Comparison of ENCODE assay signal across 8 mouse cellular contexts in genomic region chr8:95204039-95204380, GRCm38 (mm10). TPM values are rescaled to one million over a fixed set of nuclear protein-coding genes. Genes with fewer than 3 reads are reported as not detected.
DNase-seq lines count a peak whose midpoint lies in the region; ATAC-seq and TF ChIP-seq lines count a peak whose summit lies in the region.

No protein-coding gene starts in this region.

- no peaks in the 10 kb centered on the region for H3K9me3 ChIP-seq in embryonic facial prominence, embryonic 14.5 days (ENCODE audit: control insufficient read depth, low read length)
- H3K9me3 ChIP-seq in heart, embryonic 10.5 days: no peaks in the 10 kb centered on the region
- no peaks in the 10 kb centered on the region for H3K9me3 ChIP-seq in kidney, embryonic 15.5 days (replicated peaks)
- no peaks in the 10 kb centered on the region for H3K9me3 ChIP-seq in liver, embryonic 11.5 days (ENCODE audit: control insufficient read depth, low read length)
- no peaks in the 10 kb centered on the region for H3K9me3 ChIP-seq in neural tube, embryonic 12.5 days
- no peaks in the 10 kb centered on the region for H3K9me3 ChIP-seq in stomach, embryonic 16.5 days (replicated peaks; ENCODE audit: control insufficient read depth, low read length)

- no peak overlapping the region for H3ac ChIP-seq in C2C12 (ENCODE audit: control insufficient read depth, insufficient read length, low read depth)

- WGBS in embryonic facial prominence, embryonic 14.5 days: 22% methylated on average over 8 of the region's 10 CpGs
- WGBS in heart, embryonic 10.5 days: 17% methylated on average over 10 of the region's 10 CpGs
- 20% methylated on average over 10 of the region's 10 CpGs for WGBS in kidney, embryonic 15.5 days
- WGBS in liver, embryonic 11.5 days: 14% methylated on average over 10 of the region's 10 CpGs
- 19% methylated on average over 10 of the region's 10 CpGs for WGBS in neural tube, embryonic 12.5 days
- 20% methylated on average over 10 of the region's 10 CpGs for WGBS in stomach, embryonic 16.5 days

- H3K79me3 ChIP-seq in C2C12 (ENCODE audit: low read depth): no peaks in the 10 kb centered on the region

- H3K79me2 ChIP-seq in C2C12 (ENCODE audit: control insufficient read depth, insufficient read depth): no peaks in the 10 kb centered on the region

- peak; percentile 85 for ATAC-seq in embryonic facial prominence, embryonic 14.5 days (ENCODE audit: low read depth)
- ATAC-seq in kidney, embryonic 15.5 days (replicated peaks; ENCODE audit: low FRiP score): peak; percentile 41; the same call in 1 of the 2 replicates
- ATAC-seq in liver, embryonic 11.5 days (replicated peaks; ENCODE audit: low FRiP score): 0 out of 2 replicates have a peak, but pooled peaks have one; percentile 26
- peak; percentile 34; the same call in 1 of the 2 replicates for ATAC-seq in neural tube, embryonic 12.5 days (ENCODE audit: low FRiP score, low read depth)
- ATAC-seq in stomach, embryonic 16.5 days (ENCODE audit: insufficient read depth, low FRiP score): peak; percentile 57; the same call in 1 of the 2 replicates

- H3K36me3 ChIP-seq in C2C12 (ENCODE audit: control insufficient read depth, insufficient read depth): no peaks in the 10 kb centered on the region
- no peaks in the 10 kb centered on the region for H3K36me3 ChIP-seq in embryonic facial prominence, embryonic 14.5 days (ENCODE audit: control insufficient read depth, insufficient read depth, low read length)
- no peaks in the 10 kb centered on the region for H3K36me3 ChIP-seq in heart, embryonic 10.5 days
- no peaks in the 10 kb centered on the region for H3K36me3 ChIP-seq in kidney, embryonic 15.5 days
- no peaks in the 10 kb centered on the region for H3K36me3 ChIP-seq in liver, embryonic 11.5 days (ENCODE audit: control insufficient read depth, insufficient read depth, low read length)
- no peaks in the 10 kb centered on the region for H3K36me3 ChIP-seq in neural tube, embryonic 12.5 days
- H3K36me3 ChIP-seq in stomach, embryonic 16.5 days (ENCODE audit: control insufficient read depth, insufficient read depth, low read length): no peaks in the 10 kb centered on the region

- no peak overlapping the region for H3K27ac ChIP-seq in embryonic facial prominence, embryonic 14.5 days (replicated peaks; ENCODE audit: low read depth, low read length)
- no peak overlapping the region for H3K27ac ChIP-seq in heart, embryonic 10.5 days
- no peak overlapping the region for H3K27ac ChIP-seq in kidney, embryonic 15.5 days
- no peak overlapping the region for H3K27ac ChIP-seq in liver, embryonic 11.5 days (ENCODE audit: low read depth, low read length)
- no peak overlapping the region for H3K27ac ChIP-seq in neural tube, embryonic 12.5 days
- H3K27ac ChIP-seq in stomach, embryonic 16.5 days (ENCODE audit: low read length): no peak overlapping the region

- H3K4me2 ChIP-seq in embryonic facial prominence, embryonic 14.5 days (ENCODE audit: low read depth, low read length): no peak overlapping the region
- H3K4me2 ChIP-seq in kidney, embryonic 15.5 days: no peak overlapping the region
- H3K4me2 ChIP-seq in liver, embryonic 11.5 days: no peak overlapping the region
- H3K4me2 ChIP-seq in neural tube, embryonic 12.5 days (replicated peaks): no peak overlapping the region
- no peak overlapping the region for H3K4me2 ChIP-seq in stomach, embryonic 16.5 days (ENCODE audit: low read depth, low read length)

- H3K9ac ChIP-seq in embryonic facial prominence, embryonic 14.5 days (ENCODE audit: low read depth, low read length): no peak overlapping the region
- no peak overlapping the region for H3K9ac ChIP-seq in kidney, embryonic 15.5 days
- H3K9ac ChIP-seq in liver, embryonic 11.5 days (ENCODE audit: low read depth, low read length): no peak overlapping the region
- H3K9ac ChIP-seq in neural tube, embryonic 12.5 days: no peak overlapping the region
- H3K9ac ChIP-seq in stomach, embryonic 16.5 days (ENCODE audit: low read length): no peak overlapping the region

- H3K4me1 ChIP-seq in embryonic facial prominence, embryonic 14.5 days (ENCODE audit: control insufficient read depth, insufficient read depth, low read length): no peaks in the 10 kb centered on the region
- peaks cover 17% of the 10 kb centered on the region for H3K4me1 ChIP-seq in heart, embryonic 10.5 days
- peaks cover 14% of the 10 kb centered on the region; the same call in 1 of the 2 replicates for H3K4me1 ChIP-seq in kidney, embryonic 15.5 days
- H3K4me1 ChIP-seq in liver, embryonic 11.5 days (replicated peaks; ENCODE audit: control insufficient read depth, insufficient read depth, low read length): no peaks in the 10 kb centered on the region
- H3K4me1 ChIP-seq in neural tube, embryonic 12.5 days: no peaks in the 10 kb centered on the region; the same call in 1 of the 2 replicates
- no peaks in the 10 kb centered on the region for H3K4me1 ChIP-seq in stomach, embryonic 16.5 days (ENCODE audit: control insufficient read depth, insufficient read depth, low read length)

- TF ChIP-seq CTCF in C2C12 (IDR thresholded peaks at IDR 0.05; ENCODE audit: control insufficient read depth, insufficient read depth, insufficient read length): peak; percentile 59

- peak; percentile 50 to 57 for DNase-seq in adrenal gland, postnatal 4 days (ENCODE audit: low spot score in 2 of 2)
- peak; percentile 66 for DNase-seq in embryonic facial prominence, embryonic 14.5 days (ENCODE audit: low spot score)
- DNase-seq in heart, embryonic 10.5 days (ENCODE audit: low spot score): peak; percentile 80
- peak; percentile 74 for DNase-seq in liver, embryonic 11.5 days (ENCODE audit: low spot score)

- H3K4me3 ChIP-seq in C2C12 (ENCODE audit: insufficient read depth, poor library complexity, severe bottlenecking): no peak overlapping the region
- H3K4me3 ChIP-seq in embryonic facial prominence, embryonic 14.5 days (ENCODE audit: low read depth, low read length): no peak overlapping the region
- no peak overlapping the region for H3K4me3 ChIP-seq in heart, embryonic 10.5 days
- H3K4me3 ChIP-seq in kidney, embryonic 15.5 days (replicated peaks): no peak overlapping the region
- H3K4me3 ChIP-seq in liver, embryonic 11.5 days (ENCODE audit: low read depth, low read length): no peak overlapping the region
- no peak overlapping the region for H3K4me3 ChIP-seq in neural tube, embryonic 12.5 days
- no peak overlapping the region for H3K4me3 ChIP-seq in stomach, embryonic 16.5 days (replicated peaks; ENCODE audit: low read length)

- H3K27me3 ChIP-seq in C2C12 (ENCODE audit: control insufficient read depth, insufficient read depth, insufficient read length): no peaks in the 10 kb centered on the region
- no peaks in the 10 kb centered on the region for H3K27me3 ChIP-seq in embryonic facial prominence, embryonic 14.5 days (replicated peaks; ENCODE audit: control insufficient read depth, insufficient read depth, low read length)
- H3K27me3 ChIP-seq in heart, embryonic 10.5 days (ENCODE audit: insufficient read depth, poor library complexity, severe bottlenecking): no peaks in the 10 kb centered on the region
- peaks cover 4% of the 10 kb centered on the region; the same call in 1 of the 2 replicates for H3K27me3 ChIP-seq in kidney, embryonic 15.5 days
- no peaks in the 10 kb centered on the region for H3K27me3 ChIP-seq in liver, embryonic 11.5 days (replicated peaks; ENCODE audit: control insufficient read depth, insufficient read depth, low read length)
- no peaks in the 10 kb centered on the region; the same call in 1 of the 2 replicates for H3K27me3 ChIP-seq in neural tube, embryonic 12.5 days (replicated peaks)
- no peaks in the 10 kb centered on the region for H3K27me3 ChIP-seq in stomach, embryonic 16.5 days (ENCODE audit: control insufficient read depth, insufficient read depth, low read length)

TF ChIP-seq in C2C12, 6 proteins besides CTCF, POLR2A, EP300 and RAD21:
- TF ChIP-seq MYOD1 (IDR thresholded peaks at IDR 0.05; ENCODE audit: control insufficient read depth, insufficient read length, low read depth) (no peak), CEBPB (IDR thresholded peaks at IDR 0.05; ENCODE audit: low read depth) (no peak), MYOG (IDR thresholded peaks at IDR 0.05; ENCODE audit: control insufficient read depth, extremely low read depth, insufficient read length) (no peak), MAX (IDR thresholded peaks at IDR 0.05) (no peak), USF1 (IDR thresholded peaks at IDR 0.05; ENCODE audit: low read depth) (no peak), FOSL1 (IDR thresholded peaks at IDR 0.05; ENCODE audit: insufficient read depth, low read length, poor library complexity, severe bottlenecking) (no peak)

RNA-seq across cellular contexts. Expression of gene Kifc3, which starts 1.4 kb away (rescaled TPM):
- 13.8 TPM for polyA plus RNA-seq in C2C12 (2012; fragmentation: generic; extraction: Trizol)
- total RNA-seq in adrenal gland, postnatal 4 days (2021): 100 to 1,000 TPM; 116 to 117 TPM
- 13.4 and 13.6 TPM in 2 replicates for polyA plus RNA-seq in embryonic facial prominence, embryonic 14.5 days (2014; fragmentation: Nextera tagmentation; extraction: Ambion mirVana)
- polyA plus RNA-seq in heart, embryonic 10.5 days (2016; fragmentation: Nextera tagmentation; extraction: Ambion mirVana): 13.9 and 15.3 TPM in 2 replicates
- polyA plus RNA-seq in kidney, embryonic 15.5 days (2015; fragmentation: Nextera tagmentation; extraction: Ambion mirVana): 28.7 and 28.8 TPM in 2 replicates
- 7.8 and 8.1 TPM in 2 replicates for polyA plus RNA-seq in liver, embryonic 11.5 days (2014; fragmentation: Nextera tagmentation; extraction: Ambion mirVana)
- polyA plus RNA-seq in neural tube, embryonic 12.5 days (2016; fragmentation: Nextera tagmentation; extraction: Ambion mirVana): 12.8 and 15.0 TPM in 2 replicates
- polyA plus RNA-seq in stomach, embryonic 16.5 days (2015; fragmentation: Nextera tagmentation; extraction: Ambion mirVana): 13.3 and 13.6 TPM in 2 replicates

Comparison
In these comparisons a context has a peak if more than half of its experiments do, and no peak if none do; other contexts are left out.
1. ATAC-seq: peak in every context shown above with its lines; median percentile 85 in embryonic facial prominence, embryonic 14.5 days; 57 in stomach, embryonic 16.5 days; 41 in kidney, embryonic 15.5 days; 34 in neural tube, embryonic 12.5 days; 26 in liver, embryonic 11.5 days.